Mouse (Mus musculus): ENCODE measurements at regions not wholly inside any gene's neighbourhood (a gene's known extent, or its start where the extent isn't known, plus 50 kb on each side); places are given as distances from the start of the nearest gene placed in this dataset.

- TF ChIP-seq CTCF (IDR thresholded peaks at IDR 0.05; ENCODE audit: low read depth) = no peak
- no peak for TF ChIP-seq EP300 (IDR thresholded peaks at IDR 0.05; ENCODE audit: low read depth)
Measured at GRCm38 (mm10) chr14:46512118-46512517, 121.6 kb upstream of the Bmp4 start.

All from heart, postnatal 0 days (tissue).